8 mouse cellular contexts compared by ENCODE assay signal in genomic region chr16:5254346-5255025, GRCm38 (mm10). TPM values are rescaled to one million over a fixed set of nuclear protein-coding genes. Genes with fewer than 3 reads are reported as not detected.
DNase-seq lines count a peak whose midpoint lies in the region; ATAC-seq and TF ChIP-seq lines count a peak whose summit lies in the region.

No protein-coding gene starts in this region.

- WGBS in cerebellum, adult 2 months = 10% methylated on average over 15 of the region's 15 CpGs
- WGBS in forebrain, postnatal 0 days = 5% methylated on average over 15 of the region's 15 CpGs
- WGBS in hindbrain, embryonic 10.5 days = 4% methylated on average over 15 of the region's 15 CpGs

- H3K4me1 ChIP-seq in cerebellum, adult 2 months (ENCODE audit: control insufficient read depth, insufficient read depth, low read length) = no peaks in the 10 kb centered on the region
- H3K4me1 ChIP-seq in forebrain, postnatal 0 days (ENCODE audit: insufficient read depth) = peaks cover 4% of the 10 kb centered on the region; the same call in 1 of the 2 replicates
- H3K4me1 ChIP-seq in hindbrain, embryonic 10.5 days (replicated peaks) = peaks cover 24% of the 10 kb centered on the region

- H3K4me3 ChIP-seq in cerebellum, adult 2 months (replicated peaks; ENCODE audit: insufficient read depth, low read depth, low read length) = no peak overlapping the region
- peak overlapping the region; percentile 47; the same call in 1 of the 2 replicates for H3K4me3 ChIP-seq in forebrain, postnatal 0 days (ENCODE audit: low read depth, low read length)
- H3K4me3 ChIP-seq in hindbrain, embryonic 10.5 days = peak overlapping the region; percentile 70

- H3K9ac ChIP-seq in forebrain, postnatal 0 days = no peak overlapping the region

- H3K9me3 ChIP-seq in forebrain, postnatal 0 days (ENCODE audit: low read length) = no peaks in the 10 kb centered on the region
- no peaks in the 10 kb centered on the region for H3K9me3 ChIP-seq in hindbrain, embryonic 10.5 days

- ATAC-seq in forebrain, postnatal 0 days = peak; percentile 34

- peak overlapping the region; percentile 74 for H3K4me2 ChIP-seq in forebrain, postnatal 0 days (ENCODE audit: low read depth)

- H3K36me3 ChIP-seq in forebrain, postnatal 0 days (ENCODE audit: insufficient read depth) = no peaks in the 10 kb centered on the region
- H3K36me3 ChIP-seq in hindbrain, embryonic 10.5 days = peaks cover 18% of the 10 kb centered on the region

- DNase-seq in MN1 (ENCODE audit: low spot score) = peak; percentile 85
- peak; percentile 51 to 53 for DNase-seq in cerebellum, adult 2 months
- DNase-seq in forebrain, postnatal 0 days = peak; percentile 48
- DNase-seq in hindbrain, embryonic 10.5 days (ENCODE audit: low spot score) = peak; percentile 83
- peak; percentile 38 for DNase-seq in layer of hippocampus, adult 9-10 months (ENCODE audit: low spot score)
- peak; percentile 90 for DNase-seq in lung, postnatal 10 days
- peak; percentile 77 for DNase-seq in ovary, postnatal 14 days (ENCODE audit: low spot score)
- DNase-seq in thymus, postnatal 25 days = peak; percentile 90

- H3K27ac ChIP-seq in cerebellum, adult 2 months (ENCODE audit: insufficient read depth, low read length) = no peak overlapping the region
- H3K27ac ChIP-seq in forebrain, postnatal 0 days (ENCODE audit: low read depth, low read length) = no peak overlapping the region
- peak overlapping the region; percentile 91 for H3K27ac ChIP-seq in hindbrain, embryonic 10.5 days

- no peak for TF ChIP-seq POLR2A in cerebellum, adult 2 months (IDR thresholded peaks at IDR 0.05; ENCODE audit: borderline replicate concordance, insufficient read depth, low read length)

- TF ChIP-seq CTCF in cerebellum, adult 2 months (IDR thresholded peaks at IDR 0.05; ENCODE audit: borderline replicate concordance, insufficient read depth, low read depth, low read length) = peak; percentile 73
- TF ChIP-seq CTCF in forebrain, postnatal 0 days (IDR thresholded peaks at IDR 0.05; ENCODE audit: low read depth) = peak; percentile 83

- H3K27me3 ChIP-seq in cerebellum, adult 2 months (ENCODE audit: control insufficient read depth, insufficient read depth, low read length) = no peaks in the 10 kb centered on the region
- H3K27me3 ChIP-seq in forebrain, postnatal 0 days (ENCODE audit: insufficient read depth, low read length) = no peaks in the 10 kb centered on the region
- no peaks in the 10 kb centered on the region for H3K27me3 ChIP-seq in hindbrain, embryonic 10.5 days (ENCODE audit: insufficient read depth, poor library complexity, severe bottlenecking)

RNA-seq across cellular contexts. Expression of gene Eef2kmt, which starts 1.3 kb away (rescaled TPM):
- polyA plus RNA-seq in cerebellum, adult 2 months (2012; rRNA removed) = 9.4 and 12.9 TPM in 2 replicates
- total RNA-seq in forebrain, postnatal 0 days (2014; rRNA removed) = 6.3 and 8.3 TPM in 2 replicates
- polyA plus RNA-seq in forebrain, postnatal 0 days (2015; fragmentation: Nextera tagmentation; extraction: Ambion mirVana) = 6.7 TPM in 2 replicates
- 20.2 and 20.7 TPM in 2 replicates for polyA plus RNA-seq in hindbrain, embryonic 10.5 days (2016; fragmentation: Nextera tagmentation; extraction: Ambion mirVana)

RNA-seq across cellular contexts. Expression of gene Alg1, which starts 21.1 kb away (rescaled TPM):
- polyA plus RNA-seq in cerebellum, adult 2 months (2012; rRNA removed) = 65.3 and 70.6 TPM in 2 replicates
- 39.7 and 41.1 TPM in 2 replicates for total RNA-seq in forebrain, postnatal 0 days (2014; rRNA removed)
- polyA plus RNA-seq in forebrain, postnatal 0 days (2015; fragmentation: Nextera tagmentation; extraction: Ambion mirVana) = 38.9 and 43.7 TPM in 2 replicates
- 27.8 and 28.0 TPM in 2 replicates for polyA plus RNA-seq in hindbrain, embryonic 10.5 days (2016; fragmentation: Nextera tagmentation; extraction: Ambion mirVana)

RNA-seq across cellular contexts. Expression of gene AU021092, which starts 32.4 kb away (rescaled TPM):
- 5.5 and 6.1 TPM in 2 replicates for polyA plus RNA-seq in cerebellum, adult 2 months (2012; rRNA removed)
- 17.2 and 21.8 TPM in 2 replicates for total RNA-seq in forebrain, postnatal 0 days (2014; rRNA removed)
- polyA plus RNA-seq in forebrain, postnatal 0 days (2015; fragmentation: Nextera tagmentation; extraction: Ambion mirVana) = 9.8 and 10.9 TPM in 2 replicates
- 1.8 and 3.2 TPM in 2 replicates for polyA plus RNA-seq in hindbrain, embryonic 10.5 days (2016; fragmentation: Nextera tagmentation; extraction: Ambion mirVana)

RNA-seq across cellular contexts. Expression of gene Nagpa, which starts 50.7 kb away (rescaled TPM):
- 21.1 and 21.3 TPM in 2 replicates for polyA plus RNA-seq in cerebellum, adult 2 months (2012; rRNA removed)
- total RNA-seq in forebrain, postnatal 0 days (2014; rRNA removed) = 6.5 and 8.9 TPM in 2 replicates
- 7.0 and 8.8 TPM in 2 replicates for polyA plus RNA-seq in forebrain, postnatal 0 days (2015; fragmentation: Nextera tagmentation; extraction: Ambion mirVana)
- polyA plus RNA-seq in hindbrain, embryonic 10.5 days (2016; fragmentation: Nextera tagmentation; extraction: Ambion mirVana) = 14.4 and 15.3 TPM in 2 replicates

Comparison
In these comparisons a context has a peak if more than half of its experiments do, and no peak if none do; other contexts are left out.
1. DNase-seq: peak in every context shown above with its lines; median percentile 90 in lung, postnatal 10 days; 90 in thymus, postnatal 25 days; 85 in MN1; 83 in hindbrain, embryonic 10.5 days; 77 in ovary, postnatal 14 days; 52 in cerebellum, adult 2 months; 48 in forebrain, postnatal 0 days; 38 in layer of hippocampus, adult 9-10 months.